Mouse (Mus musculus): ENCODE results near the gene Cst7.

The Cst7 gene

DNA sequence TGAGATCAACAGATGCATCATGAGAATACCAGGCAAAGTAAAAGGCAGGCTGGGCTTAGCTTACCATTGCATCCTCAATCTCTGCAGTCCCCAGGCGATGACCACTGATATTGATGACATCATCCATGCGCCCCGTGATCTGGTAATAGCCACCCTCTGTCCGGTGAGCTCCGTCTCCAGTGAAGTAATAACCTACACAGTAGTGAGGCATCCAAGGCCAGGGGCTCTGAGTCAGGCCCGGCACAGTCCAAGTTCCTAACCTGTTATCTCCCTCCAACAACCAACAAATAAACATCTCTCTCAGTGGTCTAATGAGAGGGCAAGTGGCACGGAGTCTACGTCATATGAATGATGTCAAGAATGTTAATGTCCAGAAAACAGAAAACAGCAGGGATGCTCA, 54.7 kb downstream of the Cst7 start:
- in situ Hi-C loops (cut with MboI, MseI): no loop called here

DNA sequence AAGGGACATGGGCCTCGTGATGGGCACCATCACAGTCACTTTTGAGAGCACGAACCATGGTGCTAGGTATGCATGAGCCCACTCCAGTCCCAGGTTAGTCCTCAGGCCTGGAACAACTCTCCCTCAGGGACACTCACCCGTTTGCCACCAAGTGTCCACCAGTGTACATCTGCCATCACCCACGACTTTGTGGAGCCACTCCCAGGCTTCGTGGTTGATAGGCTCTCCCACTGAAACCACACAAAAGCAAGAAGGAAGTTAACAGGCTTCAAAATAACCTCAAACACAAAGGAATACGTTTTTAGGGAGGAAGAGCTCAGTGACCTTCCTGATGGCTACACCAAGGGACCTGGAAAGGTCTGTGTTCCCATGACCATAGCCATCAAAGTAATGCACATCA, 56.9 kb downstream of the Cst7 start:
- in situ Hi-C loops (cut with MboI, MseI): no loop called here
